Mouse (Mus musculus): ENCODE data around the gene Col2a1.

Col2a1 gene

GRCm38 (mm10) chr15:98003822-98004739 lies at the start of gene Col2a1:
Gene Col2a1 (minus strand): TSS chr15:98004695.
- no peak for DNase-seq (ENCODE audit: low read depth)

- DNase-seq (ENCODE audit: low read depth) = no peak
These were observed 47.2 kb upstream of the Col2a1 start for GRCm38 (mm10) chr15:98051685-98052084.

GRCm38 (mm10) chr15:98048918-98049700 lies 44.6 kb upstream of the Col2a1 start:
- no peak for DNase-seq (ENCODE audit: low read depth)

- no peak for DNase-seq (ENCODE audit: low read depth)
These were observed 39.9 kb upstream of the Col2a1 start for GRCm38 (mm10) chr15:98044387-98044786.

GRCm38 (mm10) chr15:98043967-98044366 lies 39.5 kb upstream of the Col2a1 start:
- DNase-seq (ENCODE audit: low read depth) = no peak

- DNase-seq (ENCODE audit: low read depth) = no peak
These were observed 38.0 kb upstream of the Col2a1 start for GRCm38 (mm10) chr15:98042508-98042907.

- no peak for DNase-seq (ENCODE audit: low read depth)
These were observed 35.2 kb upstream of the Col2a1 start for GRCm38 (mm10) chr15:98039682-98040081.

GRCm38 (mm10) chr15:98036578-98036977 lies 32.1 kb upstream of the Col2a1 start:
- no peak for DNase-seq (ENCODE audit: low read depth)

GRCm38 (mm10) chr15:98035076-98035755 lies 30.7 kb upstream of the Col2a1 start:
- no peak for DNase-seq (ENCODE audit: low read depth)

GRCm38 (mm10) chr15:98033233-98033748 lies 28.8 kb upstream of the Col2a1 start:
- no peak for DNase-seq (ENCODE audit: low read depth)

GRCm38 (mm10) chr15:98029798-98030197 lies 25.3 kb upstream of the Col2a1 start:
- no peak for DNase-seq (ENCODE audit: low read depth)

- no peak for DNase-seq (ENCODE audit: low read depth)
These were observed 22.7 kb upstream of the Col2a1 start for GRCm38 (mm10) chr15:98026967-98027904.

GRCm38 (mm10) chr15:98025611-98026010 lies 21.1 kb upstream of the Col2a1 start:
- no peak for DNase-seq (ENCODE audit: low read depth)

- no peak for DNase-seq (ENCODE audit: low read depth)
These were observed 18.6 kb upstream of the Col2a1 start for GRCm38 (mm10) chr15:98023137-98023536.

- no peak for DNase-seq (ENCODE audit: low read depth)
These were observed 17.4 kb upstream of the Col2a1 start for GRCm38 (mm10) chr15:98021886-98022285.

- no peak for DNase-seq (ENCODE audit: low read depth)
These were observed 14.6 kb upstream of the Col2a1 start for GRCm38 (mm10) chr15:98019047-98019446.

GRCm38 (mm10) chr15:98017925-98018324 lies 13.4 kb upstream of the Col2a1 start:
- DNase-seq (ENCODE audit: low read depth) = peak; percentile 7

GRCm38 (mm10) chr15:98012810-98013209 lies 8.3 kb upstream of the Col2a1 start:
- DNase-seq (ENCODE audit: low read depth) = no peak

- no peak for DNase-seq (ENCODE audit: low read depth)
These were observed 686 bp upstream of the Col2a1 start for GRCm38 (mm10) chr15:98005181-98005580.

- DNase-seq (ENCODE audit: low read depth) = no peak
These were observed 255 bp upstream of the Col2a1 start for GRCm38 (mm10) chr15:98004740-98005159.

Measured in c-Kit-positive CD71-positive TER-119-negative erythroid progenitor cells, embryonic 14.5 days (primary cell).